Mouse (Mus musculus) bone marrow macrophage, adult 2 months (primary cell): ENCODE data around the gene Bola3.

Experiments used
- CTCF ChIP-seq: IDR thresholded peaks from 2 replicates; pipeline ENCODE4 v1.5.1; 2012; ENCODE audit warnings: low read depth, mild to moderate bottlenecking, low read length, moderate library complexity
- POLR2A ChIP-seq: IDR thresholded peaks from 2 replicates; pipeline ENCODE4 v1.6.1; 2012; ENCODE audit warnings: mild to moderate bottlenecking, low read depth, low read length, borderline replicate concordance

GRCm38 (mm10) chr6:83352666-83353410, 3.9 kb downstream of the Bola3 start:
- TF ChIP-seq POLR2A: no peak
- no peak for TF ChIP-seq CTCF
